Mouse (Mus musculus) forebrain, postnatal 0 days (tissue): ENCODE measurements at regions not wholly inside any gene's neighbourhood (a gene's known extent, or its start where the extent isn't known, plus 50 kb on each side); places are given as distances from the start of the nearest gene placed in this dataset.
A peak's percentile ranks its signal among the peaks of the same experiment; 100 is the strongest.

Experiments
- ATAC-seq: fragments of 200-750 bp; cut with Nextera tagmentation; 2 replicates; pipeline ENCODE4 v1.8.0; 2017; ENCODE audit warnings: mild to moderate bottlenecking, moderate library complexity
- DNase-seq: peaks from one replicate; pipeline ENCODE4 v3.0.0-alpha.2; 2015
- H3K27ac ChIP-seq: fragments of 300-500 bp; sonication (generic); 2 replicates; pipeline ENCODE4 v1.5.1; 2014; ENCODE audit warnings: low read depth, mild to moderate bottlenecking, antibody characterized with exemption, low read length, moderate library complexity, mixed read lengths
- H3K27me3 ChIP-seq: fragments of 300-500 bp; sonication (generic); 2 replicates; pipeline ENCODE4 v1.6.1; 2014; ENCODE audit warnings: mild to moderate bottlenecking, low read length, mixed read lengths; ENCODE audit not compliant: insufficient read depth
- H3K36me3 ChIP-seq: fragments of 300-500 bp; sonication (generic); 2 replicates; pipeline ENCODE4 v1.6.1; 2014; ENCODE audit warnings: mild to moderate bottlenecking, moderate library complexity; ENCODE audit not compliant: insufficient read depth
- H3K4me1 ChIP-seq: fragments of 300-500 bp; sonication (generic); 2 replicates; pipeline ENCODE4 v1.6.1; 2014; ENCODE audit warnings: antibody characterized with exemption; ENCODE audit not compliant: insufficient read depth
- H3K4me2 ChIP-seq: fragments of 300-500 bp; sonication (generic); 2 replicates; pipeline ENCODE4 v1.6.1; 2014; ENCODE audit warnings: low read depth, mild to moderate bottlenecking, moderate library complexity
- H3K4me3 ChIP-seq: fragments of 300-500 bp; sonication (generic); 2 replicates; pipeline ENCODE4 v1.5.1; 2014; ENCODE audit warnings: low read depth, low read length, mixed read lengths
- H3K9ac ChIP-seq: fragments of 300-500 bp; sonication (generic); 2 replicates; pipeline ENCODE4 v1.6.1; 2014; ENCODE audit warnings: mild to moderate bottlenecking
- H3K9me3 ChIP-seq: fragments of 300-500 bp; sonication (generic); 2 replicates; pipeline ENCODE4 v1.6.1; 2016; ENCODE audit warnings: low read length
- CTCF ChIP-seq: sonication (generic); IDR thresholded peaks from 2 replicates; pipeline ENCODE4 v1.5.1; 2016; ENCODE audit warnings: antibody characterized with exemption, control low read depth, low read depth
- WGBS: fragments of 180-500 bp; shearing (Covaris S2); extraction: QIAGEN DNeasy Blood & Tissue Kit; methylation state at CpG from one replicate; pipeline ENCODE4 v1.1.7; 2014; 5-methylcytosine and 5-hydroxymethylcytosine counted together

DNA sequence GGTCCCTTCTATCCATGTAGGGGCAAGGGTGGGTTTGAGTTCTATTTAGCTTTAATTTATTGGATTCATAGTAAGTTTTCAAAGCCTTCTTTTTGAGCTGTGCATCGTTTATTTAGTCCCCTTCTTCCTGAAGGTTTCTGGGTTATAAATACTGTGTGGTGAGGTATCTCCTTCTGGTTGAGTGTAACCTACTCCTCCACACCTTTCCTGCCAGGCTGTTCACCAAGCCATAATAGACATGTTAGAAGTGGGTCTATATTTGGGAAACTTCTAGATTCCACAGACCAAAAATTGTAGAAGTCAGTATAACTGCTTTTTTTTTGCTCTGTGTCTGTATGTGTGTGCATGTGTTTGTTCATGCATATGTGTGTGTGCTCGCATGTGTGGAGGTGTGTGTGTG lies 240.9 kb upstream of the Arpp21 start:
- H3K9ac ChIP-seq, result no peak overlapping the region
- 84% methylated on average over 2 of the region's 2 CpGs for WGBS
- H3K4me2 ChIP-seq, result no peak overlapping the region
- no peak for ATAC-seq
- no peaks in the 10 kb centered on the region for H3K4me1 ChIP-seq
- no peaks in the 10 kb centered on the region for H3K27me3 ChIP-seq
- H3K4me3 ChIP-seq, result no peak overlapping the region
- no peaks in the 10 kb centered on the region for H3K36me3 ChIP-seq
- no peak for DNase-seq
- no peak for TF ChIP-seq CTCF
- no peak overlapping the region for H3K27ac ChIP-seq
- H3K9me3 ChIP-seq, result no peaks in the 10 kb centered on the region

DNA sequence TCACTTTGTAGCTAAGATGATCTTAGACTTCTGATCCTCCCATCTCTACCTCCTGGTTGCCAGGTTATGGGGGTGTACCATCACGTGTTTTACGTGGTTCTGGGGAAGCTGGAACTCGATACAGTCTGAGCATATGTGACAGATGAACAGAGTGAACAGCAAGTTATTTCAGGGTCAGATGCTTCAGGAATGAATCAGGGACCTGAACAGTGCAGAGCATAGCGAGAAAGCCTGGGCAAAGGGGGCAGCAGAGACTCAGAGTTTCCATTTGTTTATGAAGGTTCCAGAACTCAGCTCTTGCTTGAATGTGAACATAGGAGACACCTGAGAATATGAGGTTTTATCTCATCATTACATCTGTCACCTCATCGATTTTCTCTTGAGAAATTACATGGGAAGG lies 221.9 kb upstream of the Arpp21 start:
- Histone ChIP-seq H3K4me3 (no peak overlapping the region), H3K9me3 (no peaks in the 10 kb centered on the region), H3K27ac (no peak overlapping the region), H3K36me3 (no peaks in the 10 kb centered on the region), H3K4me2 (no peak overlapping the region), H3K9ac (no peak overlapping the region), H3K27me3 (no peaks in the 10 kb centered on the region), H3K4me1 (peaks cover 12% of the 10 kb centered on the region)
- WGBS, result 73% methylated on average over 5 of the region's 5 CpGs
- DNase-seq (no peak), ATAC-seq (no peak)
- no peak for TF ChIP-seq CTCF

DNA sequence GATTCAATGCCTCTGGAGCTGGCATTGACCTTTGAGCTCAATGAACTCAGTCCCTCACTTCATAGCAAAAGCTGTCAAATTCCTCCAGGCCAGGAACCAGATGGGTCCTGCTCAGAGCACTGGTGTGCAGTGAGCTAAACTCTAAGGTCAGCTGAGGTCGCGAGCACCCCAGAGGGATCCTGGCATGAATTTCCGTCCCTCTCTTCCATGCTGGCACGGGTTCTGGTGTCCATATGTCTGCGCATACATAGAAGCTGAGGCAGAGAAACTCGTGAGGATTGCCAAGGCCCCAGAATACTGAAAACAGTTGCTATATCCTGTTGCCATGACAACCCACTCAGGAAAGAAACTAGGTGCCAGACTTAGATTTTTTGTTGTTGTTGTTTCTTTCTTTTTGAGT lies 219.0 kb upstream of the Arpp21 start:
- ATAC-seq, result peak; percentile 96
- 28% methylated on average over 6 of the region's 6 CpGs for WGBS

DNA sequence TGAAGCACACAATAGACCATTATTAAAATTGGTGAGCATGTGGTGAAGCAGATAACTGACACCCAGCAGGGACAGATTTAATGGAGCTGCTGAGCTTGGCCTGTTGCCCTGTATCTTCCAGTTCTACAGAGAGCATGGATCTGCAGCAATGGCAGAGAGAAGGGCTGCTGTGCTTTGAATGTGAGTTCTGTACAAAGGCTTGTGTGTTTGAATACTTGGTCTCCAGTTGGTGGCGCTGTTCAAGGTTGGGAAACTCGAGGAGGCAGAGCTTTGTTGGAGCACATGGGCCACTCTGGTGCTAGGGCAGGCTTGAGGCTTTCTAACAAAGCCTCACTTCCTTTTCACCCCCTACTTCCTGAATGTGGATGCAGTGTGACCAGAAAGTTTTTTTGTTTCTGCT lies 211.8 kb upstream of the Arpp21 start:
- Histone ChIP-seq H3K4me3 (no peak overlapping the region), H3K9me3 (no peaks in the 10 kb centered on the region), H3K27me3 (no peaks in the 10 kb centered on the region), H3K4me2 (no peak overlapping the region), H3K4me1 (no peaks in the 10 kb centered on the region), H3K36me3 (no peaks in the 10 kb centered on the region), H3K27ac (peak overlapping the region; percentile 17; the same call in 1 of the 2 replicates), H3K9ac (no peak overlapping the region)
- WGBS, result 2% methylated on average over 2 of the region's 2 CpGs
- ATAC-seq (peak; percentile 59; the same call in 1 of the 2 replicates), DNase-seq (peak; percentile 60)
- peak; percentile 58 for TF ChIP-seq CTCF

More for the DNA sequence above, 219.0 kb upstream of the Arpp21 start:
- TF ChIP-seq CTCF, result no peak
- H3K36me3 ChIP-seq, result no peaks in the 10 kb centered on the region
- H3K4me3 ChIP-seq, result no peak overlapping the region
- peak; percentile 92 for DNase-seq
- H3K27ac ChIP-seq, result peak overlapping the region; percentile 74
- H3K27me3 ChIP-seq, result no peaks in the 10 kb centered on the region
- peaks cover 12% of the 10 kb centered on the region for H3K4me1 ChIP-seq
- no peak overlapping the region for H3K9ac ChIP-seq
- H3K4me2 ChIP-seq, result no peak overlapping the region
- H3K9me3 ChIP-seq, result no peaks in the 10 kb centered on the region

GRCm38 (mm10) chr9:112446981-112447380 lies 211.2 kb upstream of the Arpp21 start:
- TF ChIP-seq CTCF, result no peak
- Histone ChIP-seq H3K9me3 (no peaks in the 10 kb centered on the region), H3K4me2 (no peak overlapping the region), H3K27me3 (no peaks in the 10 kb centered on the region), H3K9ac (no peak overlapping the region), H3K4me1 (no peaks in the 10 kb centered on the region), H3K4me3 (no peak overlapping the region), H3K36me3 (no peaks in the 10 kb centered on the region), H3K27ac (no peak overlapping the region)
- ATAC-seq, result no peak
- no peak for DNase-seq
- WGBS, result 56% methylated on average over 3 of the region's 3 CpGs

- no peak overlapping the region for H3K4me3 ChIP-seq
- ATAC-seq, result no peak
- no peaks in the 10 kb centered on the region for H3K4me1 ChIP-seq
- H3K9ac ChIP-seq, result no peak overlapping the region
- TF ChIP-seq CTCF, result no peak
- no peak overlapping the region for H3K27ac ChIP-seq
- H3K27me3 ChIP-seq, result no peaks in the 10 kb centered on the region
- no peak overlapping the region for H3K4me2 ChIP-seq
- no peak for DNase-seq
- no peaks in the 10 kb centered on the region for H3K9me3 ChIP-seq
- no peaks in the 10 kb centered on the region for H3K36me3 ChIP-seq
Observed at GRCm38 (mm10) chr9:112446027-112446352, 210.3 kb upstream of the Arpp21 start.

GRCm38 (mm10) chr9:112445230-112446026 lies 209.7 kb upstream of the Arpp21 start:
- DNase-seq (no peak), ATAC-seq (peak; percentile 32)
- Histone ChIP-seq H3K4me1 (no peaks in the 10 kb centered on the region), H3K27me3 (no peaks in the 10 kb centered on the region), H3K9ac (no peak overlapping the region), H3K9me3 (no peaks in the 10 kb centered on the region), H3K27ac (no peak overlapping the region), H3K4me2 (no peak overlapping the region), H3K4me3 (no peak overlapping the region), H3K36me3 (no peaks in the 10 kb centered on the region)
- no peak for TF ChIP-seq CTCF
- WGBS, result 88% methylated on average over 4 of the region's 4 CpGs
